Mouse (Mus musculus) E14TG2a.4 (cell line): ENCODE measurements around the gene Cbx7.

Source experiments
- CTCF ChIP-seq: conservative IDR thresholded peaks from 2 replicates; pipeline ENCODE4 v1.5.1; 2014; ENCODE audit warnings: low read length
- POU5F1 ChIP-seq: IDR thresholded peaks from 2 replicates; pipeline ENCODE4 v1.6.1; 2014; ENCODE audit warnings: low read length, borderline replicate concordance

DNA sequence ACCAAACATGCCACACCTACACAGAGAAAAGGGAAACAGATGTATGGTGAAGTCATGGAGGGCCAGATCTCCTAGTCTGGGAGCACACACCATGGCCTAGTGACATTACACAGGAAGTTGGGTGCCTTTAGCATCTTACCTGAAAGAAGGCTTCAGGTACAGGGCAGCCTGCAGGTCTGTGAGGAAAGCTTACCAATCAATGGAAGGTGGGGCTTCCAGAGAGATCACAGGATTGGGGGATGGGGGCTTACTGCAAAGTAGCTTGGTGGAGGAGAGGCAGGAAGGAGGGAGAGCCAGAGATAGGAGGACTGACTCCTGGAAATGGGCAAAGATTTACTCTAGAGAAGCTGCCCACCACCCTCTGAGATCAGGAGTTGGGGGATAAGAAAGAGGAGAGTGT lies 67.0 kb downstream of the Cbx7 start:
- no peak for TF ChIP-seq CTCF
- no peak for TF ChIP-seq POU5F1
